Mouse (Mus musculus): ENCODE measurements around the gene Kcnh7.

GRCm38 (mm10) chr2:62651890-62652289 is 532.2 kb downstream of the Kcnh7 start:
- TF ChIP-seq CTCF (IDR thresholded peaks at IDR 0.05) (no peak), EP300 (IDR thresholded peaks at IDR 0.05) (peak; percentile 69)
